Mouse (Mus musculus): ENCODE data around the gene Vac14. TPM values are rescaled to one million over a fixed set of nuclear protein-coding genes. Genes with fewer than 3 reads are reported as not detected.

Gene Vac14
- polyA plus RNA-seq, 1 experiment from 2014 or later = 32.0 TPM

Other genes with a start within 250 kb of the Vac14 start
- gene Mtss1l, start 102.9 kb downstream of the Vac14 start, polyA plus RNA-seq (2015; fragmentation: Nextera tagmentation; extraction: Ambion mirVana) = 45.7 and 50.0 TPM in 2 replicates
- gene Il34, start 187.3 kb downstream of the Vac14 start, polyA plus RNA-seq (2015; fragmentation: Nextera tagmentation; extraction: Ambion mirVana) = 6.9 and 8.2 TPM in 2 replicates
- gene Cog4, start 228.0 kb downstream of the Vac14 start, polyA plus RNA-seq (2015; fragmentation: Nextera tagmentation; extraction: Ambion mirVana) = 74.9 and 77.1 TPM in 2 replicates
- 99.3 and 101 TPM in 2 replicates for gene Sf3b3, start 228.2 kb downstream of the Vac14 start, polyA plus RNA-seq (2015; fragmentation: Nextera tagmentation; extraction: Ambion mirVana)